Mouse (Mus musculus): ENCODE data around the gene Epha7. TPM values are rescaled to one million over a fixed set of nuclear protein-coding genes. Genes with fewer than 3 reads are reported as not detected.

Epha7 gene
- total and polyA plus RNA-seq, 3 experiments = not detected

DNA sequence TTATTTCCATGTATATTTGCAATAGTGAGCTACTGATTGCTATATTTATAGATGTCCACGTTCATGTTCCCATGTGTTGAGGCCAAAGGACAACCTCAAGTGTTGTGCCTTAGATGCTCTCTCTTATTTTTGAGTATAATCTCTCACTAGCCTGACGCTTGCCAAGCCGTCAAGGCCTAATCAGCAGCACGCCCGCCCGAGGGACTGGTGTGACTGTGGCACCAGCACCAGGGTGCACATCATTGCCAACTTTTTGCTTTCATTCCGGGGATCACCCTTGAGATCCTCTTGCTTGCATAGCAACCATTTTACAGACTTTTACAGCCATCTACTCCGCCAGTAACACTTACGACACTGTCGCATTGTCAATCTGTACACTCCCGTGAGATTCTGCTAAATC lies 86.9 kb downstream of the Epha7 start:
- DNase-seq (ENCODE audit: extremely low read depth) = no peak
- no peak overlapping the region for H3K4me2 ChIP-seq (ENCODE audit: insufficient read depth, low read depth, poor library complexity, severe bottlenecking)
- H3K9ac ChIP-seq (ENCODE audit: insufficient read depth, low read depth) = no peak overlapping the region
- H3K4me1 ChIP-seq (ENCODE audit: control insufficient read depth in 1 of 2, insufficient read depth in 2 of 2) = no peaks in the 10 kb centered on the region
- H3K79me2 ChIP-seq (replicated peaks; ENCODE audit: control insufficient read depth, extremely low read depth, insufficient read depth, poor library complexity, severe bottlenecking) = no peaks in the 10 kb centered on the region
- in situ Hi-C loops (cut with MboI; ENCODE audit: low pct_ligation_motif_present, low pct_unique_long_range_greater_than_20kb, low sequenced_read_pairs) = no loop called here
- dilution Hi-C loops (cut with MboI; ENCODE audit: extremely low pct_ligation_motif_present, extremely low pct_unique_long_range_greater_than_20kb, low sequenced_read_pairs) = no loop called here
- H3K27ac ChIP-seq (ENCODE audit: insufficient read depth, low read depth) = no peak overlapping the region
- TF ChIP-seq MXI1 (IDR thresholded peaks at IDR 0.05; ENCODE audit: low read depth, low read length) (no peak), E2F4 (IDR thresholded peaks at IDR 0.05; ENCODE audit: insufficient replicate concordance, low read depth, low read length) (no peak), USF2 (conservative IDR thresholded peaks at IDR 0.05; ENCODE audit: low read depth, low read length) (no peak), ELF1 (IDR thresholded peaks at IDR 0.05; ENCODE audit: low read depth, low read length) (no peak), CHD1 (IDR thresholded peaks at IDR 0.05; ENCODE audit: low read depth, low read length) (no peak), NRF1 (IDR thresholded peaks at IDR 0.05; ENCODE audit: low read depth, low read length) (no peak), TBP (conservative IDR thresholded peaks at IDR 0.05; ENCODE audit: low read depth, low read length) (no peak), ZNF384 (IDR thresholded peaks at IDR 0.05; ENCODE audit: low read depth, low read length) (no peak), MEF2A (IDR thresholded peaks at IDR 0.05; ENCODE audit: borderline replicate concordance, low read depth, low read length) (no peak), GABPA (IDR thresholded peaks at IDR 0.05; ENCODE audit: insufficient replicate concordance, low read depth, low read length) (no peak), SIN3A (IDR thresholded peaks at IDR 0.05; ENCODE audit: low read length) (no peak)
- H3K9me3 ChIP-seq (replicated peaks; ENCODE audit: low read length) = peaks cover 28% of the 10 kb centered on the region
- no peaks in the 10 kb centered on the region for H3K27me3 ChIP-seq (replicated peaks)
- no peaks in the 10 kb centered on the region for H3K36me3 ChIP-seq (replicated peaks in 1 of 2; ENCODE audit: control insufficient read depth in 1 of 2, insufficient read depth in 1 of 2, low read length in 1 of 2)
- no peak overlapping the region for H3K4me3 ChIP-seq (replicated peaks in 1 of 3; ENCODE audit: low read depth in 2 of 3, low read length in 2 of 3, poor library complexity in 1 of 3)

GRCm38 (mm10) chr4:28901496-28901895 lies 88.6 kb downstream of the Epha7 start:
- DNase-seq (ENCODE audit: extremely low read depth) = no peak
- Histone ChIP-seq H3K9ac (ENCODE audit: insufficient read depth, low read depth) (no peak overlapping the region), H3K4me3 (replicated peaks in 1 of 3; ENCODE audit: low read depth in 2 of 3, low read length in 2 of 3, poor library complexity in 1 of 3) (no peak overlapping the region), H3K4me1 (ENCODE audit: control insufficient read depth in 1 of 2, insufficient read depth in 2 of 2) (no peaks in the 10 kb centered on the region), H3K36me3 (replicated peaks in 1 of 2; ENCODE audit: control insufficient read depth in 1 of 2, insufficient read depth in 1 of 2, low read length in 1 of 2) (no peaks in the 10 kb centered on the region), H3K9me3 (replicated peaks; ENCODE audit: low read length) (peaks cover 27% of the 10 kb centered on the region), H3K4me2 (ENCODE audit: insufficient read depth, low read depth, poor library complexity, severe bottlenecking) (no peak overlapping the region), H3K27me3 (replicated peaks) (no peaks in the 10 kb centered on the region), H3K27ac (ENCODE audit: insufficient read depth, low read depth) (no peak overlapping the region), H3K79me2 (replicated peaks; ENCODE audit: control insufficient read depth, extremely low read depth, insufficient read depth, poor library complexity, severe bottlenecking) (no peaks in the 10 kb centered on the region)
- dilution Hi-C loops (cut with MboI; ENCODE audit: extremely low pct_ligation_motif_present, extremely low pct_unique_long_range_greater_than_20kb, low sequenced_read_pairs) = no loop called here
- no peak for TF ChIP-seq SIN3A (IDR thresholded peaks at IDR 0.05; ENCODE audit: low read length)
- no peak for TF ChIP-seq CHD1 (IDR thresholded peaks at IDR 0.05; ENCODE audit: low read depth, low read length)
- no peak for TF ChIP-seq POLR2A (IDR thresholded peaks at IDR 0.05; ENCODE audit: low read depth, low read length)
- TF ChIP-seq IRF4 (IDR thresholded peaks at IDR 0.05; ENCODE audit: low read depth, low read length) = no peak
- TF ChIP-seq USF2 (conservative IDR thresholded peaks at IDR 0.05; ENCODE audit: low read depth, low read length) = no peak
- no peak for TF ChIP-seq MAX (IDR thresholded peaks at IDR 0.05; ENCODE audit: low read length)
- TF ChIP-seq PAX5 (IDR thresholded peaks at IDR 0.05; ENCODE audit: low read length) = no peak
- TF ChIP-seq POLR2AphosphoS2 (IDR thresholded peaks at IDR 0.05; ENCODE audit: low read depth, low read length) = no peak
- no peak for TF ChIP-seq MAZ (IDR thresholded peaks at IDR 0.05; ENCODE audit: low read depth, low read length)
- TF ChIP-seq TCF12 (IDR thresholded peaks at IDR 0.05; ENCODE audit: low read depth, low read length) = no peak
- in situ Hi-C loops (cut with MboI; ENCODE audit: low pct_ligation_motif_present, low pct_unique_long_range_greater_than_20kb, low sequenced_read_pairs) = no loop called here

All from CH12.LX (cell line).